Mouse (Mus musculus) central nervous system, embryonic 18 days (tissue): ENCODE measurements around the gene 1700010B08Rik. TPM values are rescaled to one million over a fixed set of nuclear protein-coding genes. Genes with fewer than 3 reads are reported as not detected.

Experiments used
- polyA plus RNA-seq: library from polyadenylated mRNA; depleted of rRNA; stranded (reverse); fragments of >200 nt; gene quantifications from 2 replicates; pipeline ENCODE4 v1.2.3, GENCODE M21; 2012; rRNA removed

Gene 1700010B08Rik
- not detected in 2 replicates for polyA plus RNA-seq

DNA sequence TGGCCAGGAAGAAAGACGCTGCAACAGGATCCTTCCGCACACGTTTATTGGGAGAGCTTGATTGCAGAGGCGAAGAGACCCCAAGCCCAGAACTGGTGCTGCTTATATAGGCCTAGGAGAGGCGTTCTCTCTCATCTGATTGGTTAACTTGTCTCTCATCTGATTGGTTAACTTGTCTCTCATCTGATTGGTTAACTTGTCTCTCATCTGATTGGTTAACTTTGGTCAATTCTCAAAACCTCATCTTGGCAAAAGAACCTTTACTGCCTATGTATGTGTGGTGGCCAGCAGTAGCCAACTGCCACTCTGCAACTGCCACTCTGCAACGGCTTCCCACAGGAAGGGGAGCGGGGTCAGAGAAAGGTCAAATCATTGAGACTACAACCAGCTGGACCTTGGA, at the start of gene 1700010B08Rik:
Gene 1700010B08Rik, plus strand, starts transcription at position 301 of the 400 bp plus-strand sequence.

DNA sequence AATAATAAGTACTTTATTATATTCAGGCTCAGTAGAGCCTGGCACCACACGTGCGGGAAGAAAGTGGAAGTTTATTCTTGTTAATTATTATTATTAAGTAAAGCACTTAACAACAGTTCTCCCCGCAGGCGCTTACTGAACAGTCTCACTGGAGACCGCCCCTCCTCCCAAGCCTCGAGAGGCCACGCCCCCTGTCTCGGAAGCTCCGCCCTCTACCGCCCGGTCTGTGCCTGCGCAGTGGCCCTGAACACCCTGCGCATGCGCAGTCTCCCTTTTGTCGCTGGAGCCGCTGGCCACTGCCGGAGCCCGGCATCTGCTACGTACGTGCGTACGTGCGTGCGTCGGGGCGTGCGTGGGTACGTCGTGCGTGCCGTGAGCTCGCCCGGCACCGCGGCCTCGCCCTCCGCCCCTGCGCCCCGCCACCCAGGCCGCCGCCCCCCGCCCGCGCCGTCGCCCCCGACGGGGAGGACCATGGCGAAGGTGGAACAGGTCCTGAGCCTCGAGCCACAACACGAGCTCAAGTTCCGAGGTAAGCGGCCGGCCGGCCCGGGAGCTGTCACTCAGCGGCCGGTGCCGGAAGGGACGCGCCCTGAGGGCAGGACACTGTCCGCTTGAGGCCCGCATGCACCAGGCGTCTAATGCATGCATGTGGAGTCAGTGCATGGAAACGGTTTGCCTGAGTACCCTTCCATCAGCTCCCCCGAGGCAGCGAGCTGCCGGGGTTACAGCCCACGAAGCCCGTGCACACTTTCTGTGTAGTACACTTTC, 18.2 kb downstream of the 1700010B08Rik start, which contains the start of gene Vapb:
Gene Vapb, plus strand, starts transcription at position 290 of the 768 bp plus-strand sequence.

Other genes starting within 250 kb of the 1700010B08Rik start
- not detected in 2 replicates for gene 1700021F07Rik, start 196.8 kb upstream of the 1700010B08Rik start, polyA plus RNA-seq
- gene Ankrd60, start 141.1 kb upstream of the 1700010B08Rik start, polyA plus RNA-seq = not detected in 2 replicates
- gene Rab22a, start 59.7 kb upstream of the 1700010B08Rik start, polyA plus RNA-seq = 15.0 and 19.5 TPM in 2 replicates
- gene Vapb, start 18.1 kb downstream of the 1700010B08Rik start, polyA plus RNA-seq = 40.7 and 45.8 TPM in 2 replicates